Mouse (Mus musculus): Measurements from ENCODE around the gene Cc2d1a. TPM values are rescaled to one million over a fixed set of nuclear protein-coding genes. Genes with fewer than 3 reads are reported as not detected.
A peak's percentile ranks its signal among the peaks of the same experiment; 100 is the strongest.

Cc2d1a gene
- total RNA-seq (2021) = 10 to 100 TPM; 18.2 to 21.8 TPM
- long read RNA-seq, experiment 1, transcript Cc2d1a-201 (29 exons, 3,471 nt) = major isoform, 11 of 27 reads
- long read RNA-seq, experiment 1, partial matches to known transcripts = 3 of 27 reads
- long read RNA-seq, experiment 1, other reads (novel, unspliced or antisense) = 13 of 27 reads
- long read RNA-seq, experiment 2, transcript Cc2d1a-201 (29 exons, 3,471 nt) = major isoform, 15 of 32 reads
- long read RNA-seq, experiment 2, partial matches to known transcripts = 7 of 32 reads
- long read RNA-seq, experiment 2, other reads (novel, unspliced or antisense) = 10 of 32 reads

- peak; percentile 78 to 90 for DNase-seq (ENCODE audit: low spot score in 2 of 2)
These were observed at the start of gene Cc2d1a, which contains the start of gene 4930432K21Rik for GRCm38 (mm10) chr8:84147769-84148530. Gene Cc2d1a (minus strand): TSS chr8:84147936. Gene 4930432K21Rik (plus strand): TSS chr8:84148025.

GRCm38 (mm10) chr8:84197141-84197921, 49.6 kb upstream of the Cc2d1a start:
- DNase-seq (ENCODE audit: low spot score in 2 of 2) = peak; percentile 80 to 82

GRCm38 (mm10) chr8:84194224-84194743, 46.5 kb upstream of the Cc2d1a start:
- no peak for DNase-seq (ENCODE audit: low spot score in 2 of 2)

GRCm38 (mm10) chr8:84193566-84193965, 45.8 kb upstream of the Cc2d1a start:
- DNase-seq (ENCODE audit: low spot score in 2 of 2) = no peak

- DNase-seq (ENCODE audit: low spot score in 2 of 2) = no peak
These were observed 45.4 kb upstream of the Cc2d1a start for GRCm38 (mm10) chr8:84193161-84193560.

- peak; percentile 78 to 84 for DNase-seq (ENCODE audit: low spot score in 2 of 2)
These were observed 44.8 kb upstream of the Cc2d1a start for GRCm38 (mm10) chr8:84192555-84192954.

- peak; percentile 65 to 76 for DNase-seq (ENCODE audit: low spot score in 2 of 2)
These were observed 44.3 kb upstream of the Cc2d1a start for GRCm38 (mm10) chr8:84192023-84192422.

GRCm38 (mm10) chr8:84190191-84190867, 42.6 kb upstream of the Cc2d1a start:
- no peak for DNase-seq (ENCODE audit: low spot score in 2 of 2)

- DNase-seq (ENCODE audit: low spot score in 2 of 2) = no peak
These were observed 41.9 kb upstream of the Cc2d1a start for GRCm38 (mm10) chr8:84189603-84190002.

- DNase-seq (ENCODE audit: low spot score in 2 of 2) = no peak
These were observed 40.9 kb upstream of the Cc2d1a start for GRCm38 (mm10) chr8:84188671-84189070.

GRCm38 (mm10) chr8:84187065-84187755, 39.5 kb upstream of the Cc2d1a start:
- no peak for DNase-seq (ENCODE audit: low spot score in 2 of 2)

- peak in 1 of 2 experiments; percentile 71 for DNase-seq (ENCODE audit: low spot score in 2 of 2)
These were observed 38.8 kb upstream of the Cc2d1a start for GRCm38 (mm10) chr8:84186547-84186946.

GRCm38 (mm10) chr8:84185117-84185516, 37.4 kb upstream of the Cc2d1a start, which contains the start of gene Nanos3:
Gene Nanos3 (minus strand): TSS chr8:84185217.
- no peak for DNase-seq (ENCODE audit: low spot score in 2 of 2)

- DNase-seq (ENCODE audit: low spot score in 2 of 2) = no peak
These were observed 36.6 kb upstream of the Cc2d1a start for GRCm38 (mm10) chr8:84184085-84185043.

GRCm38 (mm10) chr8:84183261-84184084, 35.7 kb upstream of the Cc2d1a start:
- no peak for DNase-seq (ENCODE audit: low spot score in 2 of 2)

GRCm38 (mm10) chr8:84182833-84183232, 35.1 kb upstream of the Cc2d1a start:
- DNase-seq (ENCODE audit: low spot score in 2 of 2) = no peak

- DNase-seq (ENCODE audit: low spot score in 2 of 2) = no peak
These were observed 32.9 kb upstream of the Cc2d1a start for GRCm38 (mm10) chr8:84180530-84181190.

Data from gastrocnemius, postnatal 4 days (tissue).